Mouse (Mus musculus): ENCODE data around the gene Tcf7l1. TPM values are rescaled to one million over a fixed set of nuclear protein-coding genes. Genes with fewer than 3 reads are reported as not detected.
A peak's percentile ranks its signal among the peaks of the same experiment; 100 is the strongest.

Tcf7l1 gene
- polyA plus RNA-seq, 1 experiment = 0.12 TPM

DNA sequence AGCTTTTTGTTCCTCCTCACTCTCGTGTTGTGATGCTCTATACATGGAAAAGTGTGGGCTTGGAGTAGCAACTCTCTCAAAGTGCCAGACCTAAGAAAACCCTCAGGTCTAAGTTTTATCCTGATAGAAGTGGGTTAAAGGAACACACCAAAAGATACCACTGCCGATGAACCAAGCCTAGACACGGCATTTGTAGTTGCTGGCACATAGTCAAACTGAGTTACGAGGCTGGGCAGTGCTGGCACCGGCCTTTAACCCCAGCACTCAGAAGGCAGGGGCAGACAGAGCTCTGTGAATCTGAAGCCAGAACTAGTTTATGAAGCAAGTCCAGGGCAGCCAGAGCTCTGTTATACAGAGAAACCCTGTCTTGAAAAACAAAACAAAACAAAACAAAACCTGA is 181.4 kb downstream of the Tcf7l1 start:
- no peaks in the 10 kb centered on the region for H3K9me3 ChIP-seq
- TF ChIP-seq FLI1 (IDR thresholded peaks at IDR 0.05; ENCODE audit: low read length) (no peak), GATA1 (IDR thresholded peaks at IDR 0.05; ENCODE audit: borderline replicate concordance, low read length) (no peak)
- H3K36me3 ChIP-seq (replicated peaks; ENCODE audit: low read length) = peaks cover 98% of the 10 kb centered on the region

GRCm38 (mm10) chr6:72607060-72607459 is 182.0 kb downstream of the Tcf7l1 start:
- H3K4me1 ChIP-seq = peaks cover 15% of the 10 kb centered on the region
- no peak overlapping the region for H3K4me3 ChIP-seq (replicated peaks)
- H3K27me3 ChIP-seq (replicated peaks) = no peaks in the 10 kb centered on the region
- TF ChIP-seq GATA1 (IDR thresholded peaks at IDR 0.05; ENCODE audit: borderline replicate concordance, low read length) (no peak), FLI1 (IDR thresholded peaks at IDR 0.05; ENCODE audit: low read length) (no peak)
- H3K9me3 ChIP-seq = no peaks in the 10 kb centered on the region
- H3K36me3 ChIP-seq (replicated peaks; ENCODE audit: low read length) = peaks cover 99% of the 10 kb centered on the region

More for the DNA sequence above, 181.4 kb downstream of the Tcf7l1 start:
- H3K27me3 ChIP-seq (replicated peaks) = no peaks in the 10 kb centered on the region
- peaks cover 15% of the 10 kb centered on the region for H3K4me1 ChIP-seq
- H3K4me3 ChIP-seq (replicated peaks) = no peak overlapping the region

- H3K36me3 ChIP-seq (replicated peaks; ENCODE audit: low read length) = peaks cover 81% of the 10 kb centered on the region
- H3K9me3 ChIP-seq = no peaks in the 10 kb centered on the region
- peaks cover 36% of the 10 kb centered on the region for H3K4me1 ChIP-seq
- no peak overlapping the region for H3K4me3 ChIP-seq (replicated peaks)
- no peaks in the 10 kb centered on the region for H3K27me3 ChIP-seq (replicated peaks)
- TF ChIP-seq FLI1 (IDR thresholded peaks at IDR 0.05; ENCODE audit: low read length) (no peak), GATA1 (IDR thresholded peaks at IDR 0.05; ENCODE audit: borderline replicate concordance, low read length) (no peak)
These were observed 185.0 kb downstream of the Tcf7l1 start for GRCm38 (mm10) chr6:72604066-72604465.

- Histone ChIP-seq H3K9me3 (no peaks in the 10 kb centered on the region), H3K27me3 (replicated peaks) (no peaks in the 10 kb centered on the region), H3K4me1 (peaks cover 57% of the 10 kb centered on the region), H3K4me3 (replicated peaks) (no peak overlapping the region), H3K36me3 (replicated peaks; ENCODE audit: low read length) (peaks cover 57% of the 10 kb centered on the region)
- TF ChIP-seq GATA1 (IDR thresholded peaks at IDR 0.05; ENCODE audit: borderline replicate concordance, low read length) (peak; percentile 40; the same call in 1 of the 3 replicates), FLI1 (IDR thresholded peaks at IDR 0.05; ENCODE audit: low read length) (no peak)
These were observed 187.3 kb downstream of the Tcf7l1 start for GRCm38 (mm10) chr6:72601732-72602131.

- Histone ChIP-seq H3K4me3 (replicated peaks) (no peak overlapping the region), H3K9me3 (no peaks in the 10 kb centered on the region), H3K36me3 (replicated peaks; ENCODE audit: low read length) (peaks cover 48% of the 10 kb centered on the region), H3K27me3 (replicated peaks) (no peaks in the 10 kb centered on the region), H3K4me1 (peaks cover 62% of the 10 kb centered on the region)
- no peak for TF ChIP-seq GATA1 (IDR thresholded peaks at IDR 0.05; ENCODE audit: borderline replicate concordance, low read length)
- TF ChIP-seq FLI1 (IDR thresholded peaks at IDR 0.05; ENCODE audit: low read length) = no peak
These were observed 188.3 kb downstream of the Tcf7l1 start for GRCm38 (mm10) chr6:72600771-72601170.

GRCm38 (mm10) chr6:72600216-72600615 is 188.8 kb downstream of the Tcf7l1 start:
- Histone ChIP-seq H3K36me3 (replicated peaks; ENCODE audit: low read length) (peaks cover 42% of the 10 kb centered on the region), H3K4me1 (peaks cover 62% of the 10 kb centered on the region)

GRCm38 (mm10) chr6:72598791-72599557 is 190.1 kb downstream of the Tcf7l1 start:
- peaks cover 58% of the 10 kb centered on the region for H3K4me1 ChIP-seq
- no peaks in the 10 kb centered on the region for H3K9me3 ChIP-seq
- no peaks in the 10 kb centered on the region for H3K27me3 ChIP-seq (replicated peaks)
- peaks cover 39% of the 10 kb centered on the region for H3K36me3 ChIP-seq (replicated peaks; ENCODE audit: low read length)
- H3K4me3 ChIP-seq (replicated peaks) = peak overlapping the region; percentile 98
- TF ChIP-seq GATA1 (IDR thresholded peaks at IDR 0.05; ENCODE audit: borderline replicate concordance, low read length) = no peak
- TF ChIP-seq FLI1 (IDR thresholded peaks at IDR 0.05; ENCODE audit: low read length) = no peak

More at GRCm38 (mm10) chr6:72600216-72600615, 188.8 kb downstream of the Tcf7l1 start:
- Histone ChIP-seq H3K27me3 (replicated peaks) (no peaks in the 10 kb centered on the region), H3K9me3 (no peaks in the 10 kb centered on the region), H3K4me3 (replicated peaks) (no peak overlapping the region)
- no peak for TF ChIP-seq FLI1 (IDR thresholded peaks at IDR 0.05; ENCODE audit: low read length)
- no peak for TF ChIP-seq GATA1 (IDR thresholded peaks at IDR 0.05; ENCODE audit: borderline replicate concordance, low read length)

DNA sequence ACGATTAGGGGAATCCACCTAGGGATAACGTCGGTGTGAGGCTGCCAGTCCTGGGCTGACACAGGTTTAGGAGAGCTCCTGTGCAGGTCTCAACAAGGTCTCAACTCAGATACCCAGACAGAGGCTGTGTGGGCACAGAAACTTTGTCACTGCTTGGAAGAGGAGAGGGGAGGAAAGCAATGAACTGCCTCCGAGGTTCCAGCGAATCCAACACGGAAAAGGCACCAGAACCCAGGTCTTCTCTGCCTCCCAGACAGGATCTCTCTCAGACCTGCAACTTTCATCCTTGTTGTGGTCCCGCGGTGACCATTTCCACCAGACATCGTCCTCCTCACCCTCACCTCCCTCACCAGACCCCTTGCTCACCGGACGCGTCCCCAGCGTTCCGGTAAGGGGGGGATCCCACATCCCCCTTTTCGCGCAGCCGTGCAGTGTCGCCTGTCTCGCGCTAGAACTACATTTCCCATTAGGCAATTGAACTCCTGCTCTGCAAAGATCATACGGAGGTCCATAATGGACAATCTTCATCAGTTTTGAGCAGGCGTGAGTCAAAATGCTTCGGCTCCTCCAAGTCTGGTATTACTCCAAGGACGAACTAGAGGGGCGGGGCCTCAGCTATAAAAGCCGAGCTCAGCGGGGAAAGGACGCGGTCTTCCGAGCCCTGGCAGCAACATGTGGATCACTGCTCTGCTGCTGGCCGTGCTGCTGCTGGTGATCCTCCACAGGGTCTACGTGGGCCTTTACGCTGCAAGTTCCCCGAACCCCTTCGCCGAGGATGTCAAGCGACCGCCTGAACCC is 190.9 kb downstream of the Tcf7l1 start, which contains the start of the genes Elmod3 and Retsat:
TSS of gene Elmod3 (minus strand) at position 458 of the 798 bp plus-strand sequence.
TSS of gene Retsat (plus strand) at position 520 of the 798 bp plus-strand sequence.
- Histone ChIP-seq H3K4me3 (replicated peaks) (peak within 1 kb of the TSS; percentile 98), H3K36me3 (replicated peaks; ENCODE audit: low read length) (peaks cover 38% of the 10 kb centered on the region), H3K4me1 (peaks cover 49% of the 10 kb centered on the region), H3K27me3 (replicated peaks) (no peaks in the 10 kb centered on the region), H3K9me3 (no peaks in the 10 kb centered on the region)
- no peak for TF ChIP-seq FLI1 (IDR thresholded peaks at IDR 0.05; ENCODE audit: low read length)
- TF ChIP-seq GATA1 (IDR thresholded peaks at IDR 0.05; ENCODE audit: borderline replicate concordance, low read length) = no peak

DNA sequence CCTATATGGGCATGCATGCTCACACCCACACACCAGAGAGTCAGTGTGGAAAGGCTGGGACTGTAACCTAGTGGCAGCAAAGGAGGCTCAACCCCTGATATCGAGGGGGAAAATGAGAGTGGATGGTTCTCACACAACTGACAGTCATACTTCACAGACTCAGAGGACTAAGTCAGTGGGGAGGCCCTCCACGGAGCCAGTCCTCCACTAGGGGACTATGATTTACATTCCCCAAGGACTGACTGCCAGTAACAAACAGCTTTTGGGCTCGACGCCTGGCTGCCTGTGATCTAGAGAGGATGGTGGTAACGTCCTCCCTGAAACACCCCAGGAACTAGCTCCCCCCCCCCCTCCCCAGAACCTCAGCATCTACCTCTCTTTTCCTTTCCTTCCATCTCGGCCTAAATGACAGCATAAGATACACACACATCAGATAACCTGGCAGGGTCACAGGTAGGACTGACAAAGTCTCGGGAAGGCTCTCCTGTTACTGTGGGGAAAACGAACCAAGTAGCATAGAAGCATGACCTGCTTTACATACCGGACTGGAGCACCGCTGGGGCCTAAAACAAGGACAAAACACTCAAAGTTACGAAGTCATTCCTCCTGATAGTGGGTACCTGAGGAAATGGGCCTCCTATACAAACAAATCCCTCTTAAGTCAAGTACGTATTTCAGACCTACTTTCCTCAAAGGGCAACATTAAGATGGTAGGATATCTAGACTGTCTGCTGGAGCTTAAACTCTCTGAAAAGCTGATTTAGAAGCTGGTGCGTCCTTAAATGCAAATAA is 191.8 kb downstream of the Tcf7l1 start:
- peak overlapping the region; percentile 98 for H3K4me3 ChIP-seq (replicated peaks)

More for the DNA sequence above, 191.8 kb downstream of the Tcf7l1 start:
- Histone ChIP-seq H3K27me3 (replicated peaks) (no peaks in the 10 kb centered on the region), H3K4me1 (peaks cover 47% of the 10 kb centered on the region), H3K36me3 (replicated peaks; ENCODE audit: low read length) (peaks cover 37% of the 10 kb centered on the region), H3K9me3 (no peaks in the 10 kb centered on the region)
- TF ChIP-seq FLI1 (IDR thresholded peaks at IDR 0.05; ENCODE audit: low read length) (no peak), GATA1 (IDR thresholded peaks at IDR 0.05; ENCODE audit: borderline replicate concordance, low read length) (no peak)
